Mouse (Mus musculus) T-helper 2 cell (primary cell): ENCODE results near the gene Irf2bp2.

ENCODE experiments used
- in situ Hi-C: fragments of 300-600 bp; cut with MboI, MseI; formaldehyde crosslinking; loops from one replicate; pipeline ENCODE4 v1.15.1; 2025; ENCODE audit warnings: high pct_unique_total_duplicates

Irf2bp2 gene

DNA sequence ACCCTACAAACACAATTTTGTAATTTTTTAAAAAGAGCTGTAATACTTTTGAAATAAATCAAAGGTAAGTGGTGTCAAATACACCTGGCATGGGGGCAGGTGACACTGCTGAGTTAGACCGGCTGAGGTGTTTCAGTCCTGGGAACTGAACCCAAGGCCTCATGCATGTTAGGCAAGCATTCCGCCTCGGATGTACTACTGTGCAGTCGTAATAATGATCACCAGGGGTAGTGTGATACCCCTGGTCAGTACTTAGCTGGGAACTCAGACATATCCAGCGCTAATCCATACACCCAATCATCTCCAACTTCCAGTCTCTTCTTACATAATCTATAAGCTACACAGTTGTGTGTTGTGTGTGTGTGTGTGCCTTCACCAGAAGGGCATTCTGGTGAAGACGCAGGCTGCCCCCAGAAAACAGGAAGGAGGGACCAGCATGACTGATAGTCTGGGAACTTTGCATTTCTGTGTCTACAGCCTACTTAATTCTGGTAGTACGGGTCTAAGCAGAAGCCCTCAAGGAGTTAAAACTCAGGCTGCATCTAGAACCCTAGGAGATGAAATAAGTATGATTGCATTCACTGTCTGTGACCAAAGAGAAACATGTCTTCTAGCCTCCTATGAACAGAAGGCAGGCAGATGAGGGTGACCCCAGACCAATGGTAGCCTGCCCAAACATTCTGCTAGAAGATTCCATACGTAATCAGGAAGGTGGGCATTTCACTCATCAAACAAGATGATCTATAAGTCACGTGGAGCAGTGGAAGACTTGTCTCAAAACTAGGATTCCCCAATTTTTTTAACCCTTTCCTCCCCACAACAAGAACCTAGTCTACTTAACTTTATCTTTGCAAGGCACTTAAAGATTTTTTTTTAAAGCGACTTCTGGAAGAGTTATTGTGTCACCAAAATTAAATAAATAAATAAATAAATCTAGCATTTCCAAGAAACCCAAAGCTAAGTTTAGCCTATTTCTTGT is 6.9 kb downstream of the Irf2bp2 start:
- in situ Hi-C loops, result no loop called here

DNA sequence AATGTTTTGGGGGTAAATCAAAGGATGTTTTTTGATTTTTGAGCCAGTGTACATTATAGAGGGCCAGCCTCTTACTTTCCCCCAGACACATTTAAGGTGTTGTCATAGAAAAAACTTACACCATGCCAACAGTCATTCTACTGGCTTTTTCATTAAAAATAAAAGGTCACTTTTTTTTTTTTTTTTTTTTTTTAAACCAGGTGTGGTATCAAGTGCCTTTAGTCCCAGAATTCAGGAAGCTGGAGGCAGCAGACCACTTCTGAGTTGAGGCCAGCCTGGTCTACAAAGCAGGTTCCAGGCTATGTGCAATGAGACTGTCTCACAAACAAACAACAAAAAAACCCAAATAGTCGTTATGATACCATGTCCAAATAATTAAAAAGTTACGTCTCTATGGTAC is 7.7 kb downstream of the Irf2bp2 start:
- in situ Hi-C loops, result no loop called here

DNA sequence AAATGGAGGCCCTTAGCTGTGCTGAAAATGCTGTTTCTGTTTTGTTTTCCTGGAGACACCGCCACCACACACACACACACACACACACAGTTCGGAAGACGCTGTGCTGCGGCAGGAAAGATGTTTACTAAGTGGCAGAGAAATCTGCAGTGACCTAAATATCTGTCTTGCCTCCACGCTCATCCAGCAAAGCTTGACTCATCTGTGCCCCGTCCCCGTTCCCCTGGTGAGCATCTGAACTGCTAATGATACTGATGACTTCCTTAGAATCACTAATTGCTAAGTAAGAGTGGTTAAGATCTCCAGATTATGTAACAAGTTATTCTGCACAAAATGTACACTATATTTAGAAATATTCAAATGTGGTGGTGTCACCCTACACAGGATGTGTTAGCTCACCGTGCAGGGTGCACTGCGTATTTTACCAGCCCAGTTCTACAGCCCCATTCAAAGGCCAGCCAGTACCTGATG is 8.2 kb downstream of the Irf2bp2 start:
- in situ Hi-C loops, result no loop called here

DNA sequence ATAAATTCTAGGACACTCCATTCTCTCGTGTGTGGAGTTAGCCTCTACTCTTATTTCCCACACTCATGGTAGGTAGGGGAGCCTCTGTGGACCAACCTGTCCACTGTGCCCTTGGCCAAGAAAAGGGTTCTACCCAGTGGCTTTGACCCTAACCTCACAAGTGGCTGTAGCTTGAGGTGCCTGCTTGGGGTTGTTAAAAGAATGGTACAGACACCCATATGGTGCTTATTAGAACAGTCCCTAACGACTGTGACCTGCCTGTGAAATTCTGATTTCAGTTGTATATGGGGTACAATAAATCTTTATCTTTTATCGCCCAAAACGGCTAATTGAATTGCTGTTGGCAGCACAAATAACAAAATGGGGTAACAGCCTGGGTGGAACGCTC is 8.9 kb downstream of the Irf2bp2 start:
- in situ Hi-C loops, result no loop called here

DNA sequence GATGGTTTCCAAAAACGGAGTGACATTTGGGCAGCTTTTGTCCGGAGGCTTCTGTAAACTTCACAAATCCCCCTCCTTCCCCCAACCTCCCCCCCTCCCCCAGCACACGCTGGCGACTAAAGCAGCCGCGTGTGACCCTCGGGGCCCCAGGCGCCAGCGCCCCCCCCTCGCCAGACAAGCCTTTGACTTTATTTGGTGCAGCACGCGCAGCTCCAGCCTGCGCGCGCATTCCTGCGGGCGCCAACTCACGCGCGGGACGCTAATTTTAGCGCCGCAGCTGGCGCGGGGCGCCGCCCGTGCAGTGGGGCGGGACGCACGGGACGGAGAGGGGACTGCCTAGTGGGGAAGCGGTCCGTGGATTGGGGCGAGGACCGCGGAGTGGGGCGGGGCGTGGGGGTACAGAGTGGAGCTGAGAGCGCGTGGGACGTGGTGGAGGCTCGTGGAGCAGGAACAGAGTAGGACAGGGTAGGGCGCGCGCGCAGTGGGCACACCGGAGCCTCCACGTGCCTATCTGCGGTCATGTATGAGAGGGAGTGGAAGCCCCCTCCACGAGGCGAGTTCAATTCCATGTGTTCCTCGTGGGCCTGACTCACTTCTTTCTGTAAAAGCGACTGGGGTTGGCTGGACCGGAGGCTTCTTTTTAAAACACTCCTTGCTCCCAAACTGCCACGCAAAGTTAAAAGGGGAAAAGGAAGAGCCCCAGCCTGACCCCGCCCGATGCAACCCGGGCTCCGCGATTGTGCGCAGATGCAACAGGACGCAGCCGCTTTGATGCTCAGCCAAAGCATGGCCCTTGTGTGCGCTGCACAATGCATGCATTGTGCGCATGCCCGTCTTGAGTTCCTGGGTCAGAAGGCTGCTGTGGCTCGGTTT is 9.6 kb downstream of the Irf2bp2 start:
- in situ Hi-C loops, result no loop called here

DNA sequence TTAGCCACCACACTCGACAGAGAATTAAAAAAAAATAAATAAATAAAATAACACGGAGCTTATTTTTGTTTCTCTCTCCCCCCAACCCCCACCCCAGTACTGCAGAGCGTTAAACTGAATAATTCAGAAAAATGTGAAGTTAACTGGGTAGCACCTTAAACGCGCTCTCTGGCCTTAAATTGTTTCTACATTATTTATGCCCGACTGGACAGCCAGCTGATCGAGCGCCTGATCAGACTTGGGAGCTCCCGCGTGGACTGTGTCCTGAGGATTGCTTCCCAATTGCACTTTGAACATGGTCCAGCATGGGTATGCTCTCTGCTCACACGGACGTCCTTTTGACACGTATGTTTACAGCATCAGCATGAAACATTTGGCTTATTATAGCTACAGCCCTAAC is 10.3 kb downstream of the Irf2bp2 start:
- in situ Hi-C loops, result no loop called here

DNA sequence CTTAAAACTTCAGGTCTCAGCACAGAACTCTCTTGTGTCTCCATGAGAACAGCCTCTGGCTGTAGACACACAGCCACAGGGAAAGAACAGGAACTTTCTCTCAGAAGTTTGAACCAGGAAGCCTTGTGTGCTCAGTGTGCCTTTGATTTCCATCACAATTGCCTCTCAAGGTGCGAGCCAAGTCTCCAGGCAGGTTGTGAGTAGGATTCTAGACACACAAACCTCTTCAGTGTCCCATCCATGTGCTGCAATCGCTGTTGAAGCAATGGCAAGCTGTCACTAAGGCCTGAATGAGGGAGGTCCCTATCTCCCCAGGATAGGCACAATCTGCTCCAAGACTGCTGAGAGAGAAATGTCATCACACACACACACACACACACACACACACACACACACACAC is 10.8 kb downstream of the Irf2bp2 start:
- in situ Hi-C loops, result no loop called here

DNA sequence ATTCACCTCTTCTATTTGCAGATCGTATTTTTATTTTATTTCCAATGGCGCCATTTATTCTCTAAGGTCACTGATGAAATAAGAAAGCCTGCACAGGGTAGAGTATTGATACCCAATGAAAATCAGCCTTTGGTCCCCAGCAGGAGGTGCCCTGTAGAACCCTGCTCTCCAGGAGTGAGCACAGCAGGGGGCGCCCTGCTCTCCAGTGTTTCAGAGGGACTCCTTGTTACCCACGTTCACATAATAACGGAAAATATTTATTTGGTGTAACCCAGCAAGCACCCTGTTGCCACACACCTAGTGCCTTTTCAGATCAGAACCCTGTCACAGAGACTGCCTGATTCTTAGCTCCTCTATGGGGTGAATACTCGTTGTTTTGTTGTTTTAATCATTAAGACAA is 11.3 kb downstream of the Irf2bp2 start:
- in situ Hi-C loops, result no loop called here

DNA sequence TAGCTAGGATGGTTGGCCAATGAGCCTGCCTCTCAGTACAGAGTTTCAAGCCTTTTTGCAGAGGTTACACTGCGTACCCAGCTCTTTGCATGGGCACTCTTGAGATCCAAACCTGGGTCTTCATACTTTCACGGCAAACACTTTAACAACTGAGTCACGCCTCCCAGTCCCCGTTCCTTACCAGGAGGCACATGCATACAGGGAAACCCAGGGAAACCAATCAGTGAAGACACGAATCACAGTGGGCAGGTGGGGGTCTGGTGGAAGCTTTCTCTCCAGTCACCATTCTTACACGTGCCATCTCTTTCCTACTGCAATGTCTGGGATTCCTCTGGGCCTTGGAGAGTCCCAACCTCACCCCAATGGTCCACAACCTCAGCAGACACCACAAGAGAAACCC is 12.1 kb downstream of the Irf2bp2 start:
- in situ Hi-C loops, result no loop called here

DNA sequence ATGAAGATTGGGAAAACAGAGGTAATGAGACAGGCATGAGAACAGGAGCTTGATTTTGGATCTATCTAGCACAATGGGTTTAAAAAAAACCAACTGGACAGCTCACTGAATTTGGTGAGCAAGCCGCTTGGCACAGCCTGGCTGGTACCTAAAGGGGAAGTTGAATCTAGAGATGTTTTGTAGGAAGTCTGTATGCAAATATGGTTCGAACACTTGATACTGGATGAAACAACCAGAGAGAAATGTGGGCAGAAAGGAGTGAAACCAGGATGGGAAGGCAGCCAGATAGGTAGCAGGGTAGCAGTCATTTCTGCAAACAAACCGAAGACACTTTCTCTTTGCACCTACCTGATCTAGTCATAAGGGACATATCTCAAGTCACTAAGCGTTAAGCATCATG is 13.0 kb downstream of the Irf2bp2 start:
- in situ Hi-C loops, result no loop called here

DNA sequence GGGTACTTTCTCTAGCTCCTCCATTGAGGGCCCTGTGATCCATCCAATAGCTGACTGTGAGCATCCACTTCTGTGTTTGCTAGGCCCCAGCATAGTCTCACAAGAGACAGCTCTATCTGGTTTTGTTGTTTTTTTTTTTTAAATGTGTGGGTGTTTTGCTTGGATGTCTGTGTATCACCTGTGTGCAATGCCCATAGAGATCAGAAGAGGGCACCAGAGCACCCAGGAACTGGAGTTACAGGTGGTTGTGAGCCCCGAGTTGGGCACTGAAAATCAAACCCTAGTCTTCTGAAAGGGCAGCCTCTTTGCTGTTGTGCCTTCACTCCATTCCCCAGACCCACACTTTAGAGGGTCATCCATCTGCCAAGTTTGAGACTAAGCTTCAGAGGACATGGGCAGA is 13.7 kb downstream of the Irf2bp2 start:
- in situ Hi-C loops, result no loop called here

DNA sequence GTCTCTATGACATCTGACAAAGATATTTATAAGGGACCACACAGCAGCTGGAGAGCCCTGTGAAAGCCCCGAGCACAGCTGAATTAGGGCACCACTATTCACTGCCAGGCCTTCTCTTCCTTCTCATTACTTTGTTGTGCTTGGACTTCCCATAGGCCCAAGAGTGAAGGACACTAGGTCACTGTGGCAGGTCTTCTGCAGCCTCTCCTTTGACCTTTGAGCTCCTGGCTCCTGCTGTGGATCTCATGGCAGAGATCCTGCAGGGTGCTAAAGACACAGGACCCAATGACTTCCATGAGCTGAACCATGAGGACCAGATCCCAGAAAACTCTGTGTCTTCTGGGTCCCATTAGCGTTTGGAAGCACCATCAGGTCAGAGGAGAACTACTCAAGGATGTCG is 15.1 kb downstream of the Irf2bp2 start:
- in situ Hi-C loops, result loop anchor here (10.0 kb wide), 1 partner anchor 346 kb away; no protein-coding TSS in a partner anchor

DNA sequence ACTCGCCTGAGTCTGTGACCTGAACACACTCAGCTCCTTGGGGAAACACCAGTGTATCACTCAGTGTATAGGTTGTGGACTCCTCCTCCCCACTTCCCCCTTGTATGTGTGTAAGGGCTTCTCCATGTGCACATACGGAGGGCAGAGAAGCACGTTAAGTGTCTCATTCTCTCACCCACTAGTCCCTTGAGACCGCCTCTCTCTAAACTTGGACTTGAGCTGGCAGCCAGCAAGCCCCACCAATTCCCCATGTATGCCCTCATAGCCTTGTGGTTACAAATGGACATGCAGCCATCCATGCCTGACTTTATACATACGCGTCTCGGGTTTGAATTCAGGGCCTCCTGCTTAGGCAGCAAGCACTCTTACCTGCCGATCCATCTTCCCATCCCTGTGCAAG is 16.9 kb downstream of the Irf2bp2 start:
- in situ Hi-C loops, result loop anchor here (10.0 kb wide), 1 partner anchor 348 kb away; no protein-coding TSS in a partner anchor

DNA sequence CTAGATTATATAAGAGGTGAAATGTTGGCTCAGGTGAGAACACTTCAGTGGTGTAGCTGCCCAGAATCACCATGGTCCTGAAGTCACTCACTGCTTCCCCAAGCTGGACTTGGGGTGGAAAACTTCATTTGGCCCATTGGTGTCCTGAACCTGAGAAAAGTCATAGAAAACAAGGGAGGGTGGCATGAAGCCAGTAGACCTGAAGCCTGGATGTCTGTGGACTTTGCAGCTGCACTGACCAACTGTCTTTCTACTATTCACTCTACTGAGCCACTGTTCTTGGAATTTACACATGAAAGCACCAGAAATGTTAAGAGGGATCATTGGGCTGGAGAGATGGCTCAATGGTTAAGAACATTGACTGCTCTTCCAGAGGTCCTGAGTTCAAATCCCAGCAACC is 17.7 kb downstream of the Irf2bp2 start:
- in situ Hi-C loops, result loop anchor here (10.0 kb wide), 1 partner anchor 349 kb away; no protein-coding TSS in a partner anchor

DNA sequence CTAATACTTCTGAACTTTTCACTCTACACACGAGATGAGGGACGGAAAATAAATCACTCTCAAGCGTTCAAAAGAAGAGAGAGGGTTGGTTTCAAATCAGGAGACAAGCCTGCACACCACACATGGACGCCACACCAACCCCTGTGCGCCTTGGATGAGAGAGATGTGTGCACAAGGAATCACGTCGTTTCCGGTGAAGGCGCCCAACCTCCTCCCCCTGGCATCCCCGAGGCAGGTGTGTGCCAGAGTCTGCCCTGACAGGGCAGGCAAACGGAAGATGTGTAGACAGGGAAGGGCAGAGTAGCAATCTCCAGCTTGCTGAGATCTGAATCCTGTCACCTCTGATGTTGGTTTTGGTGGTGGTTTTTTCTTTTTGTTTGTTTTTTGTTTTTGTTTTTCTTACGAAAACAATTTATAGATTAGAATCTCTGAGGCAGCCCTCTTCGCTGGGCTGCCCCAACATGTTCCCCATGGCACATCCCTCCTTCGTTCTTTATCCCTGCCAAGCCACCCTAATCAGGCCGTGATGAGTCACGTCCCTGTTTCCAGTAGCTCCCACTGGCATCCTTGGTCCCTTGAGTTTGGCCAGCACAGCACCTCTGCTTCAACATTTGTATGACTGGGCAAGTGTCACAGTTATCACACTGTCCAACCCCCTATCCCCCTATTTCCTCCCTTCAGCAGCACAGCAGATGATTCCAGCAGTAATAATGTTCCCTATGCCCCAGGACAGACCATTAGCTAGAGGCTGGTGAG is 18.7 kb downstream of the Irf2bp2 start:
- in situ Hi-C loops, result loop anchor here (5.0 to 10.0 kb wide), 2 partner anchors 78 to 350 kb away; no protein-coding TSS in a partner anchor

DNA sequence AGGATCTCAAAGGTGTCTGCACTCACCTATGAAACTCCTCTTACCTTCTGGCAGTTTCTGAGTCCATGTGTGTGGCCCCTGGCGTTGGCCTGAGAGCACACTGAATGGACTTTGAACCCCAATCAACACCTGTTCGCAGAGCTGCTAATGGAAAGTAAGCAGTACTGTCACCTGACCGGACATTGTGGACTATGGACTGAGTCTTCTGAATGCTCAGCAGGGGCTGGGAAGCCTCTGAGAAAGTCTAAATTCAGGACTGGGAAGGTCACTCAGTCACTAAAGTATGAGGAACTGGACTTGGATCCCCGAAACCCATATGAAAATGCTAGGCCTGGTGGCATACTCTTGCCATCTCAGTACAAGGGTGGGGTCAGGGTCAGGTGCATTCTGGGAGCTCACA is 19.9 kb downstream of the Irf2bp2 start:
- in situ Hi-C loops, result loop anchor here (5.0 to 10.0 kb wide), 2 partner anchors 77 to 351 kb away; no protein-coding TSS in a partner anchor

DNA sequence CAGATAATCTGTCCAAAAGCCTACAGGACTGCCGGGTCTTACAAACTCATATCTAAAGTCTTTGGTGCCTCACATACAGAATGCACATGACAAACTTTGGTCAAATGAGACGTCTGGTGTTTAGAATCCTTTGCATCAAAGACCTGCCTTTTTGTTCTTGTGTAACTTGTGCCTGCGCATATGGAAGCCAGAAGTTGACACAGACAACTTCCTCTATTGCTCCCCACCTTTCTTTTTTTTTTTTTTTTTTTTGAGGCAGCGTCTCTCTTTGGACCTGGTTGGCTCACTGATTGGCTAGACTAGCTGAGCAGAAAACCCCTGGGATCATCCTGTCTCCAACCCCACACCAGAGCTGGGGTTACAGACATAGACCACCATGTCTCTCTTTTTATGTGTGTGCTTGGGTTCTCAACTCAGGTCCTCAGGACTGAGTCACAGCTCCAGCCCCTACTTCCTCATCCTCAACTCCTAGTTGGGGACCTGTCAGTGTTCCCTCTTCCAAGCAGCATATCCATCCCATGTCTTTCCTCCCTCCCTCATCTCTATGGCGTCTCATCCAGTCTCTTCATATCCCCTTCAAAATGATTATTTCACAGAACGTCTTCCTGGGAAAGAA is 20.6 kb downstream of the Irf2bp2 start:
- in situ Hi-C loops, result loop anchor here (5.0 to 10.0 kb wide), 2 partner anchors 76 to 352 kb away; no protein-coding TSS in a partner anchor

DNA sequence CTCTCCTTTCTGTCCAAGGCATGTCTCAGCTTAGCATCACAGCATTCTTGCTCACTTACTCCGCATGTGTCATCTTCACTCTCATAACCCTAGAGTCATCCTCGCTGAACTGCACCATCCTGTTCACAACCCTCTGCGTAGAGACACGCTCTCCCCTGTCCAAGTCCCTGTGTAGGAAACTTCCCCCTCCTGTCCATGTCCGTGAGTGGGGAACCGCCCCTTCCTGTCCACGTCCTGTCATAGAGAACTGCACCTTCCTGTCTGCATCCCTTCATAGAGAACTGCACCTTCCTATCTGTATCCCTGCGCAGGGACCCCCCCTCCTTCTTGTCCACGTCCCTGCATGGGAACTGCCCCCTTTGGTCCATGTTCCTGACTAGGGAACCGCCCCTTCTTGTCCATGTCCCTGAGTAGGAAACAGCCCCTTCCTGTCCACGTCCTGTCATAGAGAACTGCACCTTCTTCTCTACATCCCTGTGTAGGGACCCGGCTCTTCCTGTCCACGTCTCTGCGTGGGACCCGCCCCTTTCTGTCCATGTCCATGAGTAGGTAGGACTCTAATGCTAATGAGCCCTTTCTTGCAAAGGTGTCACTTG is 22.6 kb downstream of the Irf2bp2 start:
- in situ Hi-C loops, result loop anchor here (5.0 to 10.0 kb wide), 2 partner anchors 74 to 354 kb away; no protein-coding TSS in a partner anchor

DNA sequence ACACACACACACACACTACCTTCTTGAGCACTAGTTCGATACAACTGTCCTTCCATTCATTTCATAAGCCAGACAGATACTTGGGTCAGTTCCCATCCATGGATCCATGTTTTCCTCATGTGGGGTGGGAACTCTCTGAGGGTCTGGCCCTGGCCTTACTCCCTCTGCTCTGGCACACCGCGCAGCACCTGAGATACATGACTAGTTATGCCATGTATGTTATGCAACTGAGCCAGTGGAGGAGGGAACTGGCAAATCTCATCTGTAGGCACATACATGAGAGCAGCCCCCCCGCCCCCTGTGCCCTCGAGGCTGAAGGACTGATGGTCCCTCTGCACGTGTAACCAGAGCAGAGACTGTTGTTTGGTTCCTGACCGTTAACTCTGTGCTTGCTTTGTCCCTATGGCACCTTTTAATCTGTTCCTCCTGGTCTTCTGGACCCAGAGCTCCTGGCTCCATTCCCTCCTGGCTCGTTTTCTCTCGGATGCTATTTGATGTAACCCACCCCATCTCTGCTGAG is 23.2 kb downstream of the Irf2bp2 start:
- in situ Hi-C loops, result loop anchor here (5.0 to 10.0 kb wide), 2 partner anchors 73 to 354 kb away; no protein-coding TSS in a partner anchor

DNA sequence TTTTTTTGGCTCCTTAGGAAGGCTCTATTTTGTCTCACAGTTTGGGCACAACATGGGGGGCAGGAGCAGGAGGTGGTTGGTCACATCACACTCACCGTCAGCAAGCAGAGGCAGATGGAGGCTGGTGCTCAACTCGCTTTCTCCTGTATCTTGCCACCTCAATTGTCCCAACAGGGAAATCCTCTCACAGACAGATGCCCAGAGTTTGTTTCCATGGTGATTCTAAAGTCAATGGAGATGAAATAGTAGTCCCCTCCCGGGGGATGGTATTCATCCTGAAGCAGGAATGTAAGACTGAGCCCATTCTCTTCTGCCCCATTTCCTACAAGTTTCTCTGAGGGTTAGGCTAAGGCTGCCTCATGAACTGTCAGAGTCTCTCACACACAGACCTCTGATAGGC is 23.7 kb downstream of the Irf2bp2 start:
- in situ Hi-C loops, result loop anchor here (5.0 to 10.0 kb wide), 2 partner anchors 73 to 355 kb away; no protein-coding TSS in a partner anchor
